Mouse (Mus musculus) erythroblast, embryonic 14.5 days (primary cell): ENCODE results near the gene Syt14.

Source experiments
- GATA1 ChIP-seq: IDR thresholded peaks from 2 replicates; pipeline ENCODE4 v1.6.1; 2012; ENCODE audit warnings: low read length, inconsistent platforms, mixed read lengths
- TAL1 ChIP-seq: IDR thresholded peaks from 3 replicates; pipeline ENCODE4 v1.6.1; 2012; ENCODE audit warnings: low read length, inconsistent platforms, mixed read lengths

DNA sequence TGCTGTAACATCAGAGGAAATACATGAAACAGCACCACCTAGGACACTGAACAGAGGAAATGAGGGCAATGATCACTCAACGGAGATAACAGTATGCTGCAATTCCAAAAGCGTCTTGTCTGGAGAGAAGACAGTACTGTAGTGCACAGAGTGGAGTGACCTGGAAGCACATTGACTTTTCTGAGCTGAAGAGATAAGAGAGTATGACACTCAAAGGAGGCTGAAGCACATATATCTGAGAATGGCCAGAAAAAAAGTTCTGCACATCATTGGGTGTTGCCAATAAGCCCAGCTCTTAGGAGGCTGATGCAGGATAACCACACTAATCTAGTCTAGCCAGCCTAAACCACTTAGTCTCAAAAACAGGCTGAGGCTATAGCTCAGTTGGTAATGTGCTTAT lies 34.0 kb downstream of the Syt14 start:
- TF ChIP-seq GATA1 (peak; percentile 97), TAL1 (peak; percentile 91)
